Mouse (Mus musculus): ENCODE results near the gene Cdkal1. TPM values are rescaled to one million over a fixed set of nuclear protein-coding genes. Genes with fewer than 3 reads are reported as not detected.

The Cdkal1 gene
- polyA plus RNA-seq, 1 experiment = 10.3 TPM

DNA sequence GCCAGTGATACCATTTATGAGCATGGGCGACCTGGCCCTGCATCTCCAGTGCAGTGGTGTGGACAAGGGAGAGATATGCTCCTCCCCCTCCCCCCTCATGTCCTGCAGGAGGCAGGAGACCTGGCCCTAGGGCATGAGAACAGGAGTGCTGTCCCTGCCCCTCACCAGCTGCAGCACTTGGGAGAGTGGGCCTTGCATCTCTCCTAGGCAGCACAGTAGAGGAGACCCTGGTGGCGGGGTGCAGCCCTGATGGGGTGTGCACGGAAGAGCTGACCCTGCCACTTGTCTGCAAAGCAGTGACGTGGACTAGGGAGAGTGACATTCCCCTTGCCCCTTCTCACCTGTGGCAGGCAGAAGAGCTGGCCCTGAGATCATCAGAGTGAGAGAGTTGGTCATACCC lies 593.3 kb downstream of the Cdkal1 start:
- no peak overlapping the region for H3K4me3 ChIP-seq (replicated peaks; ENCODE audit: insufficient read depth, low read depth, low read length)
- no peak overlapping the region for H3K27ac ChIP-seq (ENCODE audit: insufficient read depth, low read length)
- TF ChIP-seq CTCF (IDR thresholded peaks at IDR 0.05; ENCODE audit: borderline replicate concordance, insufficient read depth, low read depth, low read length) (no peak), POLR2A (IDR thresholded peaks at IDR 0.05; ENCODE audit: borderline replicate concordance, insufficient read depth, low read length) (no peak)
- peaks cover 3% of the 10 kb centered on the region for H3K4me1 ChIP-seq (ENCODE audit: control insufficient read depth, insufficient read depth, low read length)
- no peaks in the 10 kb centered on the region for H3K27me3 ChIP-seq (ENCODE audit: control insufficient read depth, insufficient read depth, low read length)
- no peak for DNase-seq
- WGBS = 94% methylated on average over 4 of the region's 4 CpGs

DNA sequence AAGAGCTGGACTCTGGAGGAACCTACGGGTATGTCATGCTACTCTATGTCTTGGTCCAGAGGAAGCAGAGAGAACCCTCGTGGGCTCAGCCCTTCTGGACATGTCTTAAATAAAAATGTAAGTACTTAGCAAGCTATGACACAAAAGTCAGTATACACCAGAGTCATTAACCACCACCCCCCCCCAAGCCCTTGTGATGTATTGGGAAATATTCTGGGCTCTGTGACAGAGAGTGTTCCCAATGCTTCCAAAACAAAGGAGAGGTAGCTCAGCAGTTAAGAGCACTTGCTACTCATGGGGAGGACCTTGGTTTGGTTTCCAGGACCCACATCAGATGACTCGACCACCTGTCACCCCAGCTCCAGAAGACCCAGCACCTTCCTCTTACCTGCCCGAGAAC lies 606.9 kb downstream of the Cdkal1 start:
- Histone ChIP-seq H3K4me3 (replicated peaks; ENCODE audit: insufficient read depth, low read depth, low read length) (no peak overlapping the region), H3K27ac (ENCODE audit: insufficient read depth, low read length) (no peak overlapping the region), H3K4me1 (ENCODE audit: control insufficient read depth, insufficient read depth, low read length) (no peaks in the 10 kb centered on the region), H3K27me3 (ENCODE audit: control insufficient read depth, insufficient read depth, low read length) (no peaks in the 10 kb centered on the region)
- DNase-seq = no peak
- 73% methylated on average over 4 of the region's 4 CpGs for WGBS
- TF ChIP-seq POLR2A (IDR thresholded peaks at IDR 0.05; ENCODE audit: borderline replicate concordance, insufficient read depth, low read length) (no peak), CTCF (IDR thresholded peaks at IDR 0.05; ENCODE audit: borderline replicate concordance, insufficient read depth, low read depth, low read length) (no peak)

DNA sequence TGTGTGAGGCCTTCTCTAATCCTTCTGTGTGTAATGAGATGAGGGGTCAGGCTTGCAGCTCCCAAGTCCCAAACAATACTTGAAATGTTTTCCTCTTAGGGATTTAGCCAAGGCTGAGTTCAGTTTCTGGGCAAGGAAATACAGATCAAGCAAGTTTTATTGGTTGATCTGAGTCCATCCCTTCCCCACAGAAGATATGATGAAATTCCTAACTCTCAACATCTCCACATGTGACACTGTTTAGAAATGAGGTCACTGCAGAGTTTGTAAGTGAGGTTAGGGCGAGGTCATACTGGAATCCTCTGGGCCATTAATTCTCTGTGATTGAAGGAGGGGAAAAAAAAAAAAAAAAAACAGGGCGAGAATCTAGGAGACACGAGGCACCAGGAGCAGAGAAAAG lies 607.7 kb downstream of the Cdkal1 start:
- no peak for DNase-seq
- 80% methylated on average over 3 of the region's 3 CpGs for WGBS
- Histone ChIP-seq H3K4me3 (replicated peaks; ENCODE audit: insufficient read depth, low read depth, low read length) (no peak overlapping the region), H3K4me1 (ENCODE audit: control insufficient read depth, insufficient read depth, low read length) (no peaks in the 10 kb centered on the region), H3K27ac (ENCODE audit: insufficient read depth, low read length) (no peak overlapping the region), H3K27me3 (ENCODE audit: control insufficient read depth, insufficient read depth, low read length) (no peaks in the 10 kb centered on the region)
- TF ChIP-seq CTCF (IDR thresholded peaks at IDR 0.05; ENCODE audit: borderline replicate concordance, insufficient read depth, low read depth, low read length) (no peak), POLR2A (IDR thresholded peaks at IDR 0.05; ENCODE audit: borderline replicate concordance, insufficient read depth, low read length) (no peak)

DNA sequence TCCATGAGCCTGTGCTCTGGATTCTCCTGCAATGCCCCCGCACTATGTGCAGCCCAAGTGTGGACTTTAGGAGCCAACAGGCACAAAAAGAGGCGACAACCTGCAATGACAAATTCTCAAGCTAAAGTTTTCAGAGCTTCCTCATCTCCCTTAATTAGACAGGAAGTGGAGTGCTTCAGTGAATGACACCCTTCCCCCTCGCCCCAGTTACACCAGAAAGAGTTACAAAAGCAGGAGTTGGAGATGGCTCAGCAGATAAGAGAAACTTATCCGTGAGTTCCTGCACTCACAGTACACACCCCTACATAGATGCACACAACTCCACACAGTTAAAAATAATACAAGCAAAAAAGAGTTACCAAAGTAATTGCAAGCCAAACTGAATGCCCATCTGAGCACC lies 620.4 kb downstream of the Cdkal1 start:
- no peaks in the 10 kb centered on the region for H3K4me1 ChIP-seq (ENCODE audit: control insufficient read depth, insufficient read depth, low read length)
- DNase-seq = no peak
- TF ChIP-seq CTCF (IDR thresholded peaks at IDR 0.05; ENCODE audit: borderline replicate concordance, insufficient read depth, low read depth, low read length) = no peak
- no peak for TF ChIP-seq POLR2A (IDR thresholded peaks at IDR 0.05; ENCODE audit: borderline replicate concordance, insufficient read depth, low read length)
- 90% methylated on average over 4 of the region's 4 CpGs for WGBS
- H3K27me3 ChIP-seq (ENCODE audit: control insufficient read depth, insufficient read depth, low read length) = no peaks in the 10 kb centered on the region
- H3K27ac ChIP-seq (ENCODE audit: insufficient read depth, low read length) = no peak overlapping the region
- no peak overlapping the region for H3K4me3 ChIP-seq (replicated peaks; ENCODE audit: insufficient read depth, low read depth, low read length)

DNA sequence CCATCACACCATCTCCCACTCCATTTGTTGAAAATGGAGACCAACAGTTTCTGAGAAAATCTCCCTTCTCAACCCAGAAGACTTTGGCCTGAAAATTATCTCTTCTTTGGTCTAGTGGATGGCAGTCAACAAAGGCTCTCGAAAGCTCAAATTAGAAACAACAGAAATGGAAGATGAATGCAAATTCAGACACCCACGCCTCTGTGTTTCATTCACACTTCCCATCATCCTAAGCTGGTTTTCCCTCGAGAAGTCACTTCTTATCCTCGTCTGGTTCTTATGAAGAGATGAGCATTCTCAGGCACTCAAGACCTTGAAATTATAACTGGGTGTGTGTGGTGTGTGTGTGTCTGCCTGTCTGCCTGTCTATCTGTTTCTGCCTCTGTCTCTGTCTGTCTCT lies 621.0 kb downstream of the Cdkal1 start:
- WGBS = 92% methylated on average over 4 of the region's 4 CpGs
- Histone ChIP-seq H3K4me1 (ENCODE audit: control insufficient read depth, insufficient read depth, low read length) (no peaks in the 10 kb centered on the region), H3K4me3 (replicated peaks; ENCODE audit: insufficient read depth, low read depth, low read length) (no peak overlapping the region), H3K27me3 (ENCODE audit: control insufficient read depth, insufficient read depth, low read length) (no peaks in the 10 kb centered on the region), H3K27ac (ENCODE audit: insufficient read depth, low read length) (no peak overlapping the region)
- no peak for DNase-seq
- no peak for TF ChIP-seq CTCF (IDR thresholded peaks at IDR 0.05; ENCODE audit: borderline replicate concordance, insufficient read depth, low read depth, low read length)
- no peak for TF ChIP-seq POLR2A (IDR thresholded peaks at IDR 0.05; ENCODE audit: borderline replicate concordance, insufficient read depth, low read length)

DNA sequence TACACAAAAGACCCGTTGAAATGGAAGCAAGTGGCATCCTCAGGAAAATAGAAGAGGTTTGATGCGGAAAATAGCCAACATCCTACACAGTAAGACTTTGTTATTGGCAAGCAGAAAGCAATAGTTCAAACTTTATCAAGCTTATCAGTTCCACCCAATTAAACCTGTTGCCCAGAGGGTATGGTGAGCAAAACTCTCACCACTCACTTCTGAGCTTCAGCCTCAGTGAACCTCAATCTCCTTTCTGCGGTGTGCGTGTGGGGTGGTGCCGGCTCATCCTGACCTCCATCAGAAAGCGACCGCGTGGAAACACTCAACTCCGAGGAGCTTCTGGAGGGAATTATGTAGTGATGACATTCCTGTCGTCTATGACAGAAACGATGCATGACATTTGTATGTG lies 621.5 kb downstream of the Cdkal1 start:
- H3K4me1 ChIP-seq (ENCODE audit: control insufficient read depth, insufficient read depth, low read length) = no peaks in the 10 kb centered on the region
- DNase-seq = no peak
- TF ChIP-seq CTCF (IDR thresholded peaks at IDR 0.05; ENCODE audit: borderline replicate concordance, insufficient read depth, low read depth, low read length) = no peak
- TF ChIP-seq POLR2A (IDR thresholded peaks at IDR 0.05; ENCODE audit: borderline replicate concordance, insufficient read depth, low read length) = no peak
- H3K27ac ChIP-seq (ENCODE audit: insufficient read depth, low read length) = no peak overlapping the region
- WGBS = 72% methylated on average over 11 of the region's 11 CpGs
- no peak overlapping the region for H3K4me3 ChIP-seq (replicated peaks; ENCODE audit: insufficient read depth, low read depth, low read length)
- H3K27me3 ChIP-seq (ENCODE audit: control insufficient read depth, insufficient read depth, low read length) = no peaks in the 10 kb centered on the region

DNA sequence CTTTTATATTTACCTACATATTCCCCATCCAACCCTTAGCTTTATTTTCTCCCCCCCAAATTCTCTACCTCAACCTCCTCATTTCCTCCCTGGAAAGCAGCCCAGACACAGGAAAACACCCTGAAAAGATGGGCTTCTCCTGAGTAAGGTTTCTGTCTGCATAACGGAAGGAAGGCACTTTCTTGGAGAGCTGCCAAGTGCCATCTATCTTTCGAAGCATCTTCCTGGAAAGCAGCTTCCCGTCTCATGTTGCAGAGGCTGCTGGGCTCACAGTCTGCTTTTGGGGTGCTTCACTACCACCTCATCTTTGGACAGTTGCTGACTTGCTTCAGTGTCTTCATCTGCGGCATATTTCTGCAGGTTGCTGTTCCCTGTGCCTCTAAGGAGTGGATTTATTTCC lies 622.8 kb downstream of the Cdkal1 start:
- Histone ChIP-seq H3K4me1 (ENCODE audit: control insufficient read depth, insufficient read depth, low read length) (no peaks in the 10 kb centered on the region), H3K27ac (ENCODE audit: insufficient read depth, low read length) (no peak overlapping the region), H3K27me3 (ENCODE audit: control insufficient read depth, insufficient read depth, low read length) (no peaks in the 10 kb centered on the region), H3K4me3 (replicated peaks; ENCODE audit: insufficient read depth, low read depth, low read length) (no peak overlapping the region)
- TF ChIP-seq CTCF (IDR thresholded peaks at IDR 0.05; ENCODE audit: borderline replicate concordance, insufficient read depth, low read depth, low read length) (no peak), POLR2A (IDR thresholded peaks at IDR 0.05; ENCODE audit: borderline replicate concordance, insufficient read depth, low read length) (no peak)
- WGBS = 24% methylated on average over 4 of the region's 4 CpGs
- no peak for DNase-seq

DNA sequence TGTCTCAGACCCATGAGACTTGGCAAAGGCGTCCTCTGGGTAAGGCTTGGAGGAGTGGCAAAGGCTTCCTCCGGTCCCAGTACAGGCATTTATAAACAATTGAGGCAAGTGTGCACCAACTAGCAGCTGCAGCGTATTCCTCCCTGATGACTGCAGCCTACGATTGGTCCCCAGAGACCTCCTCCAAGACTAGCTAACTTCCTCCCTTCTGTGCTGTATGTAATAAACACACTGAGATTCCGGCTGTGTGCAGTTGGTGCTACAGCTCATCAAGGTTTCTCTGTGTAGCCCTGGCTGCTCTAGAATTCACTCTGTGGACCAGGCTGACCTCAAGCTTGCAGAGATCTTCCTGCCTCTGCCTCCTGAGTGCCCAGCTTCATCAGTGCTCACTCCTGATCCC lies 630.7 kb downstream of the Cdkal1 start:
- Histone ChIP-seq H3K27me3 (ENCODE audit: control insufficient read depth, insufficient read depth, low read length) (no peaks in the 10 kb centered on the region), H3K27ac (ENCODE audit: insufficient read depth, low read length) (no peak overlapping the region), H3K4me1 (ENCODE audit: control insufficient read depth, insufficient read depth, low read length) (no peaks in the 10 kb centered on the region), H3K4me3 (replicated peaks; ENCODE audit: insufficient read depth, low read depth, low read length) (no peak overlapping the region)
- 70% methylated on average over 5 of the region's 5 CpGs for WGBS
- no peak for TF ChIP-seq POLR2A (IDR thresholded peaks at IDR 0.05; ENCODE audit: borderline replicate concordance, insufficient read depth, low read length)
- no peak for TF ChIP-seq CTCF (IDR thresholded peaks at IDR 0.05; ENCODE audit: borderline replicate concordance, insufficient read depth, low read depth, low read length)
- no peak for DNase-seq
